Mouse (Mus musculus): ENCODE results near the gene Nek2.

GRCm38 (mm10) chr1:191864551-191865027 is 43.3 kb downstream of the Nek2 start:
- TF ChIP-seq CTCF (IDR thresholded peaks at IDR 0.05; ENCODE audit: low read depth, low read length), result no peak
- TF ChIP-seq GATA1 (IDR thresholded peaks at IDR 0.05; ENCODE audit: borderline replicate concordance, low read length), result no peak
- TF ChIP-seq POLR2AphosphoS5 (IDR thresholded peaks at IDR 0.05; ENCODE audit: insufficient replicate concordance, low read depth, low read length), result no peak
- TF ChIP-seq TAL1 (conservative IDR thresholded peaks at IDR 0.05; ENCODE audit: low read depth, low read length), result no peak
